Mouse (Mus musculus): ENCODE results near the gene Klrb1b. TPM values are rescaled to one million over a fixed set of nuclear protein-coding genes. Genes with fewer than 3 reads are reported as not detected.
"Not testable (repeated sequence)": the region's sequence is repeated elsewhere in the genome, so short reads cannot be mapped to it uniquely, and the experiment has no call there.

Gene Klrb1b
- polyA plus RNA-seq, 1 experiment = not detected

- Histone ChIP-seq H3K4me3 (ENCODE audit: insufficient read depth, low read depth, low read length) (0 out of 2 replicates have a peak overlapping the region, but pooled peaks have one; percentile 10), H3K27ac (replicated peaks; ENCODE audit: low read depth, low read length) (no peak overlapping the region), H3K4me1 (ENCODE audit: control insufficient read depth, insufficient read depth, insufficient read length, low read length) (peaks cover 3% of the 10 kb centered on the region; the same call in 1 of the 2 replicates)
Observed at GRCm38 (mm10) chr6:128845319-128845979, 19.3 kb upstream of the Klrb1b start.

GRCm38 (mm10) chr6:128844586-128845080, 18.5 kb upstream of the Klrb1b start:
- Histone ChIP-seq H3K4me3 (ENCODE audit: insufficient read depth, low read depth, low read length) (no peak overlapping the region), H3K4me1 (ENCODE audit: control insufficient read depth, insufficient read depth, insufficient read length, low read length) (peaks cover 5% of the 10 kb centered on the region; the same call in 1 of the 2 replicates), H3K27ac (replicated peaks; ENCODE audit: low read depth, low read length) (no peak overlapping the region)

- Histone ChIP-seq H3K27ac (replicated peaks; ENCODE audit: low read depth, low read length) (no peak overlapping the region), H3K4me3 (ENCODE audit: insufficient read depth, low read depth, low read length) (no peak overlapping the region), H3K4me1 (ENCODE audit: control insufficient read depth, insufficient read depth, insufficient read length, low read length) (peaks cover 5% of the 10 kb centered on the region; the same call in 1 of the 2 replicates)
Observed at GRCm38 (mm10) chr6:128844131-128844530, 18.0 kb upstream of the Klrb1b start.

- Histone ChIP-seq H3K27ac (replicated peaks; ENCODE audit: low read depth, low read length) (peak overlapping the region; percentile 70), H3K4me1 (ENCODE audit: control insufficient read depth, insufficient read depth, insufficient read length, low read length) (peaks cover 5% of the 10 kb centered on the region; the same call in 1 of the 2 replicates)
Observed at GRCm38 (mm10) chr6:128843479-128843992, 17.4 kb upstream of the Klrb1b start.

GRCm38 (mm10) chr6:128842945-128843478, 16.9 kb upstream of the Klrb1b start:
- peaks cover 5% of the 10 kb centered on the region; the same call in 1 of the 2 replicates for H3K4me1 ChIP-seq (ENCODE audit: control insufficient read depth, insufficient read depth, insufficient read length, low read length)
- peak overlapping the region; percentile 87 for H3K4me3 ChIP-seq (ENCODE audit: insufficient read depth, low read depth, low read length)
- H3K27ac ChIP-seq (replicated peaks; ENCODE audit: low read depth, low read length) = peak overlapping the region; percentile 70

More at GRCm38 (mm10) chr6:128843479-128843992, 17.4 kb upstream of the Klrb1b start:
- peak overlapping the region; percentile 73 for H3K4me3 ChIP-seq (ENCODE audit: insufficient read depth, low read depth, low read length)

GRCm38 (mm10) chr6:128842356-128842944, 16.3 kb upstream of the Klrb1b start:
- H3K4me3 ChIP-seq (ENCODE audit: insufficient read depth, low read depth, low read length) = peak overlapping the region; percentile 87
- peak overlapping the region; percentile 68 for H3K27ac ChIP-seq (replicated peaks; ENCODE audit: low read depth, low read length)
- peaks cover 5% of the 10 kb centered on the region; the same call in 1 of the 2 replicates for H3K4me1 ChIP-seq (ENCODE audit: control insufficient read depth, insufficient read depth, insufficient read length, low read length)

- 0 out of 2 replicates have a peak overlapping the region, but pooled peaks have one; percentile 87 for H3K4me3 ChIP-seq (ENCODE audit: insufficient read depth, low read depth, low read length)
- H3K27ac ChIP-seq (replicated peaks; ENCODE audit: low read depth, low read length) = no peak overlapping the region
- H3K4me1 ChIP-seq (ENCODE audit: control insufficient read depth, insufficient read depth, insufficient read length, low read length) = peaks cover 5% of the 10 kb centered on the region; the same call in 1 of the 2 replicates
Observed at GRCm38 (mm10) chr6:128841327-128842089, 15.4 kb upstream of the Klrb1b start.

GRCm38 (mm10) chr6:128840669-128841068, 14.5 kb upstream of the Klrb1b start:
- not testable (repeated sequence) for H3K4me3 ChIP-seq (ENCODE audit: insufficient read depth, low read depth, low read length); H3K4me1 ChIP-seq (ENCODE audit: control insufficient read depth, insufficient read depth, insufficient read length, low read length); H3K27ac ChIP-seq (replicated peaks; ENCODE audit: low read depth, low read length)

- Histone ChIP-seq H3K4me3 (ENCODE audit: insufficient read depth, low read depth, low read length) (peak overlapping the region; percentile 95; the same call in 1 of the 2 replicates), H3K27ac (replicated peaks; ENCODE audit: low read depth, low read length) (no peak overlapping the region), H3K4me1 (ENCODE audit: control insufficient read depth, insufficient read depth, insufficient read length, low read length) (peaks cover 5% of the 10 kb centered on the region; the same call in 1 of the 2 replicates)
Observed at GRCm38 (mm10) chr6:128839921-128840320, 13.8 kb upstream of the Klrb1b start.

GRCm38 (mm10) chr6:128839266-128839771, 13.2 kb upstream of the Klrb1b start:
- Histone ChIP-seq H3K4me1 (ENCODE audit: control insufficient read depth, insufficient read depth, insufficient read length, low read length) (peaks cover 5% of the 10 kb centered on the region; the same call in 1 of the 2 replicates), H3K4me3 (ENCODE audit: insufficient read depth, low read depth, low read length) (peak overlapping the region; percentile 95), H3K27ac (replicated peaks; ENCODE audit: low read depth, low read length) (peak overlapping the region; percentile 72)

- H3K4me3 ChIP-seq (ENCODE audit: insufficient read depth, low read depth, low read length) = peak overlapping the region; percentile 95
- H3K27ac ChIP-seq (replicated peaks; ENCODE audit: low read depth, low read length) = peak overlapping the region; percentile 97
- H3K4me1 ChIP-seq (ENCODE audit: control insufficient read depth, insufficient read depth, insufficient read length, low read length) = 0 out of 2 replicates have a peak, but pooled peaks cover 2% of the 10 kb centered on the region
Observed at GRCm38 (mm10) chr6:128838342-128839265, 12.5 kb upstream of the Klrb1b start.

GRCm38 (mm10) chr6:128837454-128838341, 11.6 kb upstream of the Klrb1b start:
- peak overlapping the region; percentile 95 for H3K4me3 ChIP-seq (ENCODE audit: insufficient read depth, low read depth, low read length)
- H3K4me1 ChIP-seq (ENCODE audit: control insufficient read depth, insufficient read depth, insufficient read length, low read length) = 0 out of 2 replicates have a peak, but pooled peaks cover 2% of the 10 kb centered on the region
- H3K27ac ChIP-seq (replicated peaks; ENCODE audit: low read depth, low read length) = no peak overlapping the region

GRCm38 (mm10) chr6:128836955-128837334, 10.8 kb upstream of the Klrb1b start:
- Histone ChIP-seq H3K4me1 (ENCODE audit: control insufficient read depth, insufficient read depth, insufficient read length, low read length) (0 out of 2 replicates have a peak, but pooled peaks cover 2% of the 10 kb centered on the region), H3K27ac (replicated peaks; ENCODE audit: low read depth, low read length) (no peak overlapping the region), H3K4me3 (ENCODE audit: insufficient read depth, low read depth, low read length) (no peak overlapping the region)

Data from brown adipose tissue, adult 24 weeks (tissue).